Mouse (Mus musculus): Measurements from ENCODE around the gene Supt5.

DNA sequence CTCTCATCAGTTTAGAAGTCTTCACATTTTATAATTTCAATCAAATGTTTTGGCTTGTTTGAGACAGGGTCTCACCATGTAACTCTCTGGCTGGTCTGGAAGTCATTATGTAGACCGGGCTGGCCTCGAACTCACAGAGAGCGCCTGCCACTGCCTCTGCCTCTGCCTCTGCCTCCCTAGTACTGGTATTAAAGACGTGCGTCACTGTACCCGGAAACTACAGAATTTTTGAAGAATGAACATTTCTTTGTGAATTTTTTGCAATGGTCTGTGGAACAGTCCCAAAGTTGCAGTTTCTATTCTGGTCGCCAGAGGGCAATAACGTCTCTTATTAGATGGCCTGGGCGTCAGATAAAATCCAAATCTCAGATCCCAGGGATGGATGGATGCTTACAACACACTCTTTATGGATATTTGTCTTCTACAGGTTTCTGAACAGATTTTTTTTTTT, 34.6 kb upstream of the Supt5 start:
- TF ChIP-seq CTCF (IDR thresholded peaks at IDR 0.05; ENCODE audit: low read depth): peak; percentile 88
- peak; percentile 92 for TF ChIP-seq EP300 (optimal IDR thresholded peaks at IDR 0.05)

Measured in stomach, postnatal 0 days (tissue).